Comparison of ENCODE assay signal across 8 mouse cellular contexts in the genomic region with DNA sequence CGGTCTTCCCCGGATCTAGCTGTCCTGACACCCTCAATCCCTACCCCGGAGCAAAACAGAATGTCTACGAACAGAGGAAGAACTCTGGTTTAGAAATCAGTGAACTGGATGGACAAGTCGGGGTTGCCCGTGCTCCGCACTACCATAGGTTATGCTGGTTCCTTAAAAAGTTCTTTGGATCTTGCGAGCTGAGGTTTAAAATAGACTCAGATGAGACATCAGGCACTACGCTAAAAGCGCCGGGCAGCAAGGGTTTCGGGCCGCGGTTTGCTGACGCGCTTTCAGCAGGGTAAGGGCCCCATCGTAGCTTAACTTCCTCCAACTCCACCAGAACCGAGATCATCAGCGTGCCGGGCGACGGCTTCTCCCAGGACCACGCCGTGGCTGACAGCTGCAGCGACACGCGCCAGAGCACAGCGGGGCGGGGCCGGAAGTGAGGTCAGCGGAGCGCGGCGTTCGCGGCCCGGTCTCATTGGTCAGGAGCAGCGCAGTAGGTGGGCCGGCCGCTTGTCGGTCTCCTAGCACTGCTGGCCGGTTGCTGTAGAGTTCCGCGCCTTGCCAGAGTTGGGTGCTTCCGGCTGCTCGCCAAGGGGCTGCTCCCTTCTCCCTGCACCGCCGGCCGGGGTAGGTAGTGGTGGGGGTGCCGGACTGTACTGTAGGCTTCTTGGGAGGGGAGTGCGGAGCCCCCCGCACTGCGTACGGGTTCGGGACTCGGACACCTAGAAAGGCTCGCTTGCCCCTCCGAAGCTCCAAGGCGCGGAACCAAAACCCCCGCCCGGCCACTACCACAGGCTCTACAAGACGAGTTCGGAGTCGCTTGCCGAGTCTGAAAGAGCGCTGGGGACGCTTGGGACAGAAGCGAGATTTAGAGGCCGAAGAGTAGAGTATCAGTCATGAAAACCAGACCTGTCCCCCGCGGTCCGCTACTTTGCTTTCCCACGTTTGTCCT. TPM values are rescaled to one million over a fixed set of nuclear protein-coding genes. Genes with fewer than 3 reads are reported as not detected.
DNase-seq lines count a peak whose midpoint lies in the region; ATAC-seq lines count a peak whose summit lies in the region.

A gene (plus strand): TSS at position 497 of the 949 bp plus-strand sequence.

- peak within 1 kb of the TSS; percentile 85 for H3K9ac ChIP-seq in heart, embryonic 14.5 days (ENCODE audit: low read length)
- H3K9ac ChIP-seq in liver, embryonic 13.5 days, result peak within 1 kb of the TSS; percentile 82
- H3K9ac ChIP-seq in stomach, embryonic 16.5 days (ENCODE audit: low read length), result peak within 1 kb of the TSS; percentile 86

- H3K9me3 ChIP-seq in heart, embryonic 14.5 days (ENCODE audit: control insufficient read depth, low read length), result no peaks in the 10 kb centered on the region
- H3K9me3 ChIP-seq in liver, embryonic 13.5 days (replicated peaks), result no peaks in the 10 kb centered on the region
- no peaks in the 10 kb centered on the region for H3K9me3 ChIP-seq in stomach, embryonic 16.5 days (replicated peaks; ENCODE audit: control insufficient read depth, low read length)

- peak; percentile 98 for DNase-seq in CD4-positive, CD25-positive, alpha-beta regulatory T cell, adult 2 months (ENCODE audit: low read depth, low spot score)
- DNase-seq in fibroblast of lung, adult 2 months (ENCODE audit: low read depth), result peak; percentile 76
- peak; percentile 97 for DNase-seq in kidney, postnatal 14 days
- DNase-seq in liver, embryonic 13.5 days, result peak; percentile 94
- DNase-seq in neural tube, embryonic 10.5 days (ENCODE audit: extremely low spot score, low spot score), result peak; percentile 98

- H3K4me2 ChIP-seq in heart, embryonic 14.5 days (ENCODE audit: low read length), result peak within 1 kb of the TSS; percentile 98
- peak within 1 kb of the TSS; percentile 82 for H3K4me2 ChIP-seq in liver, embryonic 13.5 days
- H3K4me2 ChIP-seq in stomach, embryonic 16.5 days (ENCODE audit: low read depth, low read length), result peak within 1 kb of the TSS; percentile 87

- 0 out of 2 replicates have a peak, but pooled peaks cover 3% of the 10 kb centered on the region for H3K27me3 ChIP-seq in heart, embryonic 14.5 days (ENCODE audit: control insufficient read depth, insufficient read depth, low read length)
- no peaks in the 10 kb centered on the region for H3K27me3 ChIP-seq in liver, embryonic 13.5 days
- H3K27me3 ChIP-seq in stomach, embryonic 16.5 days (ENCODE audit: control insufficient read depth, insufficient read depth, low read length), result no peaks in the 10 kb centered on the region

- H3K4me3 ChIP-seq in brown adipose tissue, adult 24 weeks (ENCODE audit: insufficient read depth, low read depth, low read length), result peak within 1 kb of the TSS; percentile 87
- peak within 1 kb of the TSS; percentile 73 to 89 for H3K4me3 ChIP-seq in heart, embryonic 14.5 days (ENCODE audit: control insufficient read depth in 1 of 2, insufficient read depth in 1 of 2, low read depth in 1 of 2, low read length in 2 of 2)
- peak within 1 kb of the TSS; percentile 81 for H3K4me3 ChIP-seq in liver, embryonic 13.5 days (replicated peaks)
- peak within 1 kb of the TSS; percentile 74 for H3K4me3 ChIP-seq in stomach, embryonic 16.5 days (replicated peaks; ENCODE audit: low read length)

- 1% methylated on average over 71 of the region's 74 CpGs for WGBS in heart, embryonic 14.5 days
- WGBS in liver, embryonic 13.5 days (ENCODE audit: insufficient replicate concordance), result under 1% methylated on average over 70 of the region's 74 CpGs
- under 1% methylated on average over 74 of the region's 74 CpGs for WGBS in stomach, embryonic 16.5 days

- H3K36me3 ChIP-seq in heart, embryonic 14.5 days (ENCODE audit: control insufficient read depth, insufficient read depth, low read length), result peaks cover 4% of the 10 kb centered on the region; the same call in 1 of the 2 replicates
- H3K36me3 ChIP-seq in liver, embryonic 13.5 days, result peaks cover 10% of the 10 kb centered on the region
- H3K36me3 ChIP-seq in stomach, embryonic 16.5 days (ENCODE audit: control insufficient read depth, insufficient read depth, low read length), result no peaks in the 10 kb centered on the region

- H3K4me1 ChIP-seq in brown adipose tissue, adult 24 weeks (ENCODE audit: control insufficient read depth, insufficient read depth, insufficient read length, low read length), result no peaks in the 10 kb centered on the region
- peaks cover 7% of the 10 kb centered on the region in 2 experiments for H3K4me1 ChIP-seq in heart, embryonic 14.5 days (ENCODE audit: control insufficient read depth in 2 of 2, insufficient read depth in 2 of 2, low read length in 2 of 2)
- H3K4me1 ChIP-seq in liver, embryonic 13.5 days (replicated peaks), result peaks cover 35% of the 10 kb centered on the region
- peaks cover 15% of the 10 kb centered on the region; the same call in 1 of the 2 replicates for H3K4me1 ChIP-seq in stomach, embryonic 16.5 days (ENCODE audit: control insufficient read depth, insufficient read depth, low read length)

- H3K27ac ChIP-seq in brown adipose tissue, adult 24 weeks (replicated peaks; ENCODE audit: low read depth, low read length), result peak within 1 kb of the TSS; percentile 49
- peak within 1 kb of the TSS; percentile 55 to 60; a peak in 3 of 4 replicates for H3K27ac ChIP-seq in heart, embryonic 14.5 days (replicated peaks in 1 of 2; ENCODE audit: control insufficient read depth in 1 of 2, insufficient read depth in 1 of 2, low read depth in 2 of 2, low read length in 2 of 2)
- H3K27ac ChIP-seq in liver, embryonic 13.5 days, result peak within 1 kb of the TSS; percentile 78
- peak within 1 kb of the TSS; percentile 76 for H3K27ac ChIP-seq in stomach, embryonic 16.5 days (ENCODE audit: low read length)

- peak; percentile 97 for ATAC-seq in heart, embryonic 14.5 days (ENCODE audit: insufficient number of reproducible peaks, insufficient read depth, low FRiP score, low read depth)
- peak; percentile 99 for ATAC-seq in liver, embryonic 13.5 days (ENCODE audit: low read depth)
- ATAC-seq in stomach, embryonic 16.5 days (ENCODE audit: insufficient read depth, low FRiP score), result peak; percentile 99

RNA-seq across cellular contexts. Expression of the gene that starts here (rescaled TPM):
- polyA plus RNA-seq in brown adipose tissue, adult 24 weeks (2012; ENCODE audit: insufficient read depth, insufficient read length, missing spikeins), result 3.6 and 4.3 TPM in 2 replicates
- polyA plus RNA-seq in heart, embryonic 14.5 days (2014; fragmentation: Nextera tagmentation; extraction: Ambion mirVana), result 7.1 and 8.5 TPM in 2 replicates
- 8.2 and 9.9 TPM in 2 replicates for polyA plus RNA-seq in liver, embryonic 13.5 days (2015; fragmentation: Nextera tagmentation; extraction: Ambion mirVana)
- polyA plus RNA-seq in stomach, embryonic 16.5 days (2015; fragmentation: Nextera tagmentation; extraction: Ambion mirVana), result 15.9 and 17.2 TPM in 2 replicates

Comparison
In these comparisons a context has a peak if more than half of its experiments do, and no peak if none do; other contexts are left out.
1. Peak in every context shown above with its lines: DNase-seq, ATAC-seq, H3K4me3 ChIP-seq and H3K27ac ChIP-seq.